Mouse (Mus musculus): ENCODE measurements around the gene Cep57.

Cep57 gene

DNA sequence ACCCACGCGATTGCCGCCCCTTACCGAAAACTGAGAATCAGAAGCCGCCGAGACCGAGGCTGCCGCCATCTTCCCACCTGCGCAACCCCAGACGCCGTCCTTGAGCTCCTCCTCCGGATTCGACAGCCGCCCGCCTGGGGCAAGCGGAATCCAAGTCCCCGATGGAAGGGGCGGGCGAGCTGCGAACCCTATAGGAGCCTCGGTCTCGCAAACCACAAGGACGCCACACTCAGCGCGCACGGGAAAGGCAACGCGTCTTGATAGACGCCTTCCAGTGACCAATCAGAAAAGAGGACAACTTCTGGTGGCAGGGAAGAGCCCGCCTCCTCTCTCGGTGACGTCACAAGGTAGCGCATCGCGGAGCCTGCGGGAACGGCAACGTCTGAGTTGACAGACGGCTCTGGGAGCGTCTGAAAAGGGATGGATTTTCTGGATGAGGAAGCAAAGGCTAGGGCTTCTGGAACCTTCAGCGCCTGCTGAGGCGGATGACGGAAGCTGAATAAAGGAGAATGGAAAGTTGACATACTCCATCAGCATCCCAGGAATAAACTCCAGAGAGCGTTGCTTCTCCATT lies at the start of gene Cep57:
Cep57 (minus strand) TSS at position 276 of the 574 bp plus-strand sequence.
- peak; percentile 96 to 99 for DNase-seq (ENCODE audit: inconsistent age in 2 of 2, low spot score in 1 of 2)

DNA sequence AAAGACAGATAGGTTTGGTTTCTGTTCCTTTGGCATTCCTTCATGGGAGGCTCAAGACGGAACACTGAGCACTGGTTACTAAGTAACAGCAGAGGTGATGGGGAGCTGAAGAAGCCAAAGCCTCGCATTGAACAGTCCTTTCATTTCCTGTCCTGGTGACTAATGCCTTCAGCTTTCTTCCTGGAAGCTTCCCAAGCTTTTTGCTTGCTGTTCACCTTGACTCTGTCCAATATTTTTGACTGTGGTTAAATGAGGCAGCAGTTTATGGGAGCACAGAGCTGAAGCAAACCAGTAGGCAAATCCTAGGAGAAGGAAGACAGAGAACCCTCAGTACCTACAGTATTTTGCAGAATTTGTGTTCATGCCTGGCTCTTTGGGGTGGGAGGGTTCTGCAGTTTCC lies 48.4 kb upstream of the Cep57 start:
- DNase-seq (ENCODE audit: inconsistent age in 2 of 2, low spot score in 1 of 2): peak; percentile 11 to 63

DNA sequence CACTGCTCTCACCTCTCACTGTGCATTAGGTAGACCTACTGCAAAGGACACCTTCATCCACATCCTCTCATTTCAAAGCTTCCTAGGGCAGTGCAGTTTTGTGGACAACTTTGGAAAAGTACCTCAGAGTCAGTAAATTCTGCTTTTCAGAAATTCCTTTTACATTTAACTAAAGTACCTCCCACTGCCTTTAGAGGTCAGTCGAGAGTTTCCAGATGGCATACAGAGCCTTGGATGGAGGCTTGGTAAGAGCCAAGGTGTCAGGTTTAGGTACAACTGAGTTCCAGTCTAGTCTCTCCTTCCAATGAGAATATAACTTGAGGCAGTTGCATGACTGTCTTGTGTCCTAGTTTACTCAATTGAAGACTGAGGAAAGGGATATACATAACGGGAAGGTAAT lies 47.5 kb upstream of the Cep57 start:
- no peak for DNase-seq (ENCODE audit: inconsistent age in 2 of 2, low spot score in 1 of 2)

- DNase-seq (ENCODE audit: inconsistent age in 2 of 2, low spot score in 1 of 2): no peak
Observed at GRCm38 (mm10) chr9:13871631-13872030, 44.7 kb upstream of the Cep57 start.

GRCm38 (mm10) chr9:13867646-13868045 lies 40.7 kb upstream of the Cep57 start:
- DNase-seq (ENCODE audit: inconsistent age in 2 of 2, low spot score in 1 of 2): no peak

DNA sequence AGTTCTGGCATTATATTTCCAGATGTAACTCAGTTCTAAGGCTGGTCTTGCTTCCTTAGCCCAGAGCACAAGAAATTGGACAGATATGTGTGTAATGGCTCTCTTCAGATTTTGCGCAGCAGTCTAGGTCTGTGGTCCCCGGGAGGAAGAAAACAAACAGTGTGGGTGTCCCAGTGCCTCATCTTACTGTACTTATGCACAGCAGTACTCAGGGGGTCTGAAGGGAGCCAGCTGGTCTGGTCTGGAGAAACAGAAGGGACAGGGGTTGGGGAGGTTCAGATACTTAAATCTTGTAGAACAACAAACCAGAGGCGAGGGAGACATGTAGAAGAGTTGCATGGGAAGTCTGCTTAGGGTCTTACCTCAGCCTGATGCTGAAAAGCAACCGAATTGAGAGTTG lies 29.9 kb upstream of the Cep57 start:
- no peak for DNase-seq (ENCODE audit: inconsistent age in 2 of 2, low spot score in 1 of 2)

DNA sequence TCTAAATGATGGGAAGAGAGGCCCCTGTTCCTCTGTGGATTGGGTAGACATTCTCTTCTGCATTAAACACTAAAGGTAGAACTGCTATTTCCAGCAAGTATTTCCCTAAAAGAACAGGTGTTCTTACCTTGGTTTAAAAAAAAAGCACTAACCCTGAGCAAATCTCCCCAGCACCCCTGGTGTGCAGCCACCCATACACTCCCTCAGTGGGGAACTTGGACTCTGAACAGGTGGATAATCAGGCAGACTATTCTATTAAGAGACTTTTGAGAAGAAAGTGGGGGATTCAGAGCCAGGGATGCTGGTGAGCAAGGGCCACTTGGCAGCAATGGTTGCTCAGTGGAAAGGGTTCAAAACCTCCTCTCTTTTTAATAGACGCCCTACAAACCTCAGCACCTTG lies 29.3 kb upstream of the Cep57 start:
- no peak for DNase-seq (ENCODE audit: inconsistent age in 2 of 2, low spot score in 1 of 2)

DNA sequence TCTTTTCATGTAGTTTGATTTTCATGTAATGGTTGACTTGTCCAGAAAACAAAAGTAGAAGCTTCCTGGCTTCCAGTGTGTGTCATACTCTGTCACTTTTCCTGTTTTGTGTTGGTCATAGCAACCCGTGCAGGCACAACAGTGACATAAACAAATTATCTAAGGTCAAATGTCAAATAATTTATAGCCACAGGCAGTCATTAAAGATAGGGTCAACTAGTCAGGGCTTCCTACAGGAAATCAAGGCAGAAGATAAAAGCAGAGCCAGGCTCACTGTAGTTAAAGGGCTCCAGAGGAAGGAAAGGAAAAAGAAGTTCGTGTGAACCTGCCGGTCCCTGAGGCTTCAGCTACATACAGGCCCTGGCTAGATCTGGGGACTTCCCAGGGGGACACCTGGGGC lies 27.0 kb upstream of the Cep57 start:
- DNase-seq (ENCODE audit: inconsistent age in 2 of 2, low spot score in 1 of 2): no peak

GRCm38 (mm10) chr9:13848481-13849480 lies 21.9 kb upstream of the Cep57 start:
- DNase-seq (ENCODE audit: inconsistent age in 2 of 2, low spot score in 1 of 2): peak; percentile 23 to 75

GRCm38 (mm10) chr9:13847591-13847990 lies 20.7 kb upstream of the Cep57 start:
- no peak for DNase-seq (ENCODE audit: inconsistent age in 2 of 2, low spot score in 1 of 2)

DNA sequence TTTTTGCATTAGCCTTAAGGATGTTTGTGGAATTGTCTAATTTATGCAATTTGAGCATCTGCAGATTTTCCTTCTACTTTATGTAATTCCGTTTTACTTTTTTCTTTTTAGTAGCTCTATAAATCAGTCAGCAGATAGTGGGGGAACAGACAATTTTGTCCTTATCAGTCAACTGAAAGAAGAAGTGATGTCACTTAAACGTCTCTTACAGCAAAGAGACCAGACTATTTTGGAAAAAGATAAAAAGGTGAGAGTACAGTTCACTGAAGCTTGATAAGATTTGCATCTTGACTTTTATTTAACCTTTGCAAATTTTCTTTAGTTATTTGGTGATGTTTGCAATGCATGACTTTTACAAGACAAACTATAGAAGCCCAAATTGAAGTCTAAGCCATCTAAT lies 9.8 kb upstream of the Cep57 start:
- DNase-seq (ENCODE audit: inconsistent age in 2 of 2, low spot score in 1 of 2): no peak

DNA sequence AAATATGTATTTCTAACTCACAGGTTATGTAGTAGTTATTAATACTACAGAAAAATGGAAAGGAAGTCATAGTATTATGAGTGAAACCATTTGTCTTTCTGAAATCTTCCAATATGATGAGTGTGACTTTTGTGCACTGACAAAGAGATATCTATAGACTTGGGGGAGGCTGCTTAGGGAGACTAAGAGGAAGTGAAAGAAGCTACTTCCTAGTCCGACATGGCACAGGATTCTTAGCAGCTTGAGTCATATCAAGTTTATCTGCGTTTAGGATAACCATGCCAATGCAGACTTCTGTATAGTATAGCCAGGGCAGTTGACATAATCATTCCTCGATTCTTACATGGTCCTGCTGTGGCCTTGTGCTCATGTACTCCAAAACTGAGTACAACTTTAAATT lies 8.3 kb upstream of the Cep57 start:
- DNase-seq (ENCODE audit: inconsistent age in 2 of 2, low spot score in 1 of 2): no peak

DNA sequence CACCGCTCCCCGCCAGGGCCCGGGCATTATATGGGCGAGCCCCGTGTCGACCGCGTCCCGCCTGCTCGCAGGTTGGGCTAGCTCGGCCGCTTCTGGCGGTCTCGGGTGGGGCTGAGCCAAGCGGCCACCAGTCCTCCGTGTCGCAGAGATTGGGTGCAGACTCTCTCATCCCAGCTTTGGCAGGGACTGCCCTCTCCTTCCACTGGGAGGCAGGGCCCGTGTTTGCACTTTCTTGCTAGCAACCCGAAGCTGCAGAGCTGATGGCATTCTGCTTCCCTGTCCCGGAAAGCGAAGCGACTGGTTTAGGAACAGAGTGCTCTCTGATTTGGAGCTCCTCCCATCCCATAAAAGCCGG lies 1.2 kb upstream of the Cep57 start:
- no peak for DNase-seq (ENCODE audit: inconsistent age in 2 of 2, low spot score in 1 of 2)

- DNase-seq (ENCODE audit: inconsistent age in 2 of 2, low spot score in 1 of 2): peak; percentile 100
Observed at GRCm38 (mm10) chr9:13827406-13828086, 639 bp upstream of the Cep57 start, which contains the start of gene Fam76b. TSS of gene Fam76b (plus strand) at chr9:13827716.

GRCm38 (mm10) chr9:13826391-13826805 lies 509 bp downstream of the Cep57 start:
- peak in 1 of 2 experiments; percentile 94 for DNase-seq (ENCODE audit: inconsistent age in 2 of 2, low spot score in 1 of 2)

- no peak for DNase-seq (ENCODE audit: inconsistent age in 2 of 2, low spot score in 1 of 2)
Observed at GRCm38 (mm10) chr9:13825896-13826295, 1.0 kb downstream of the Cep57 start.

DNA sequence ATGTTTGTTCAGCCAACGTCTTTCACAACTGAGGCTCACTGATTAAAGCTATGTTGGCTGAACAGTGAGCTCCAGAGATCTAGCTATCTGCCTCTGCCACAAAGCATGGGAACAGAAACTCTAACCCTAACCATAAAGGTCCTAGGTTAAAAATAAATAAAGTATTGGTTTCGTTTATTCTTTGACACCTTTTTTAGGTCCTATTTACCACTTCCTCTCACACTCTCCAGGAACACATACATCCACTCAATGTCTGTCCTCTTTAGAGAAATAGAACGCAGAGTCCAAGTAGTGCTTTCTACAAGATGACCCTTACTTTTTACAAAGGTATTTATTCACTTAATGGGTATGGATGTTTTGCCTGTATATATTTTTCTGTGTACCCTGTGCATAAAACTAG lies 6.1 kb downstream of the Cep57 start:
- DNase-seq (ENCODE audit: inconsistent age in 2 of 2, low spot score in 1 of 2): no peak

DNA sequence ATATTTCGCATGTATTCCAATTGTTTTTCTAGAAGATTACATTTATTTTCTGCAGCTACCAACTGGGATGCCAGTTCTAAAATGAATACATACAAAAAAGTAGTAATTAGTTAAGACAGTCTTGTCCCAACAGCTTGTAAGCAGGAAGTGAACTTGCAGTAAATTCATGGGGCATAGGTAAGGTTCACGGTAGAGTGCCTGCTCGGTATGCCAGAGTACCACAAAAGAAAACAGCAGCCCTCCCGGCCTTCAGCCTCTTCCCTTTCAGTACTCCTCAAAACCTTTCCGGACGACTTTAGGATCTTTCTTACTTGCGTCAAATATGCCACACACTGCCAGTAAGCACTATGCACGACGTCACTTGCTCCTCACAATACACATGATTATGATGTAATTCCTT lies 8.5 kb downstream of the Cep57 start:
- no peak for DNase-seq (ENCODE audit: inconsistent age in 2 of 2, low spot score in 1 of 2)

DNA sequence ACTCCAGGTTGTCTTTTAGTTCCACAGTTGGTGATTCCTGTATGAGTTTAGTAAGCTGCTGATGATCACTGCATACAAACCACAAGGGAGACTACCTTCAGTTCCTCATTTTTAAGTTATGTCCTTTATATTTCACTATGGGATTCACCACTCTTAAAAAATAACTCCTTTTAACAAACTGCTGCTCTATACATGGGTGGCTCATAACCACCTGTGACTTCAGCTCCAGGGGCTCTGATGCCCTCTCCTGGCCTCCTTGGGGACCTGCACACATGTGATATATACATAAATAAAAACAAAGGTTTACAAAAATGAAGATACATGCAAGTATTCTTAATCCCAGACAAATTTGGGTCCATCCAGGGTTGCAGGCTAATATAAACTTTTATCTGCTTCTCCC lies 17.0 kb downstream of the Cep57 start:
- no peak for DNase-seq (ENCODE audit: inconsistent age in 2 of 2, low spot score in 1 of 2)

DNA sequence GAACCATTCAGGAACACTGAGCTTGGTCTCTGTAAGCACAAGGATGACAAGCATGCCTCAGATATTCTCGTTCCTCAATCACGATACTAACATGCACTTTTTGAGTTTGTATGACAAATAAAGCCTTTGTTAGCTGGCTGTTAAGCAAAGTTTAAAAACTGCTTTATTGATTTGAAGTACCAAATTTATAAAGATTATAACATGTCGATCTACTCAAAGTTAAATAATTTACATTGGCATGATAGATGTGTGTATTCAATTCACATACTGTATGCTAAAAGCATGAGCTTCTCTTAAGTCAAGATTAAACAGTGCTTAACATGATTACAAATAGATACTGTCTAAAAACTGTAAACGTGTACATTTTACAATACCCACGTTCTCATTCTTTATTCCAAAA lies 19.2 kb downstream of the Cep57 start:
- no peak for DNase-seq (ENCODE audit: inconsistent age in 2 of 2, low spot score in 1 of 2)

GRCm38 (mm10) chr9:13806854-13807253 lies 20.1 kb downstream of the Cep57 start:
- no peak for DNase-seq (ENCODE audit: inconsistent age in 2 of 2, low spot score in 1 of 2)

DNA sequence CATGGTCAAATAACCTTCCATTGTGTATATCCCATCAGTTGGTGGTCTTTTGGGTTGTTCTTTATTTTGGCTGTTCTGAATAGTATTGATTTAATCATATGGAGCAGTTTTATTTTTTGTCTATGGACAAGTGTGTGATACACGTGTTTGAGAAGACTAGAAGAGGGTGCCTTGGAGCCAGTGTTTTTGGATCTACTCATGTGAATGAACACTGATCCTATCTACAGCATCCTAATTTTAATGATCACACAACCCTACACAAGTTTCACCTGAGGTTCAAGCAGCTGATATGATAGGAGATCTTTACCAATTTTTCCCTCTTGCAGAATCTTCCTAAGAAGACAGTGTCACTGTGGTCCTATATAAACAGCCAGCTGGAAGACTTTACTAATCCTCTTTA lies 22.4 kb downstream of the Cep57 start:
- no peak for DNase-seq (ENCODE audit: inconsistent age in 2 of 2, low spot score in 1 of 2)
